Mouse (Mus musculus) left cerebral cortex, postnatal 36 days (tissue): Measurements from ENCODE around the gene Uap1. TPM values are rescaled to one million over a fixed set of nuclear protein-coding genes. Genes with fewer than 3 reads are reported as not detected.

ENCODE experiments used
- DNase-seq, 2 experiments: peaks; one replicate each; pipeline ENCODE4 v3.0.0; 2021 to 2022; ENCODE audit warnings: low spot score in 2 of 2, mixed read lengths in 1 of 2
- intact Hi-C: fragments of 180-260 bp; cut with DNase I; formaldehyde crosslinking; loops from one replicate; pipeline ENCODE4 v1.15.1; 2025
- total RNA-seq, 2 experiments: library from RNA; stranded (reverse); gene quantifications; 2 replicates each; pipeline ENCODE4 v1.2.3; 2021

Uap1 gene
- total RNA-seq = 10 to 100 TPM; 62.7 to 63.2 TPM

GRCm38 (mm10) chr1:170174814-170175332 is at the start of gene Uap1:
Gene Uap1, minus strand, starts transcription at chr1:170174957.
- intact Hi-C loops = no loop called here
- peak; percentile 95 to 97 for DNase-seq

- DNase-seq = no peak
- intact Hi-C loops = no loop called here
These were observed 48.5 kb upstream of the Uap1 start for GRCm38 (mm10) chr1:170223276-170223675.

GRCm38 (mm10) chr1:170220351-170220750 is 45.6 kb upstream of the Uap1 start:
- intact Hi-C loops = no loop called here
- no peak for DNase-seq

- intact Hi-C loops = loop anchor here (5.0 kb wide), 1 partner anchor 386 kb away; no protein-coding TSS in a partner anchor
- no peak for DNase-seq
These were observed 43.5 kb upstream of the Uap1 start for GRCm38 (mm10) chr1:170218091-170218884.

GRCm38 (mm10) chr1:170215590-170215989 is 40.8 kb upstream of the Uap1 start:
- intact Hi-C loops = loop anchor here (5.0 kb wide), 1 partner anchor 383 kb away; no protein-coding TSS in a partner anchor
- DNase-seq = no peak

- intact Hi-C loops = loop anchor here (5.0 kb wide), 1 partner anchor 383 kb away; no protein-coding TSS in a partner anchor
- peak; percentile 86 to 91 for DNase-seq
These were observed 40.2 kb upstream of the Uap1 start, which contains the start of gene Uhmk1 for GRCm38 (mm10) chr1:170214757-170215522. Gene Uhmk1, minus strand, starts transcription at chr1:170215397.

GRCm38 (mm10) chr1:170214383-170214756 is 39.6 kb upstream of the Uap1 start:
- no peak for DNase-seq
- intact Hi-C loops = no loop called here

GRCm38 (mm10) chr1:170213181-170213879 is 38.6 kb upstream of the Uap1 start:
- intact Hi-C loops = no loop called here
- DNase-seq = no peak

GRCm38 (mm10) chr1:170206395-170206794 is 31.6 kb upstream of the Uap1 start:
- DNase-seq = no peak
- intact Hi-C loops = no loop called here

- no peak for DNase-seq
These were observed 25.6 kb upstream of the Uap1 start for GRCm38 (mm10) chr1:170200379-170200778.

GRCm38 (mm10) chr1:170196211-170196610 is 21.5 kb upstream of the Uap1 start:
- intact Hi-C loops = no loop called here

More at GRCm38 (mm10) chr1:170200379-170200778, 25.6 kb upstream of the Uap1 start:
- intact Hi-C loops = no loop called here

GRCm38 (mm10) chr1:170191925-170192324 is 17.2 kb upstream of the Uap1 start:
- intact Hi-C loops = no loop called here

More at GRCm38 (mm10) chr1:170196211-170196610, 21.5 kb upstream of the Uap1 start:
- DNase-seq = no peak

GRCm38 (mm10) chr1:170190225-170190624 is 15.5 kb upstream of the Uap1 start:
- intact Hi-C loops = no loop called here
- no peak for DNase-seq

More at GRCm38 (mm10) chr1:170191925-170192324, 17.2 kb upstream of the Uap1 start:
- DNase-seq = no peak

GRCm38 (mm10) chr1:170188601-170189000 is 13.8 kb upstream of the Uap1 start:
- peak; percentile 24 to 27 for DNase-seq
- intact Hi-C loops = no loop called here

- intact Hi-C loops = no loop called here
- DNase-seq = peak; percentile 9 to 26
These were observed 11.8 kb upstream of the Uap1 start for GRCm38 (mm10) chr1:170186531-170186930.

- intact Hi-C loops = no loop called here
- DNase-seq = no peak
These were observed 10.4 kb upstream of the Uap1 start for GRCm38 (mm10) chr1:170185137-170185536.

GRCm38 (mm10) chr1:170182706-170183105 is 7.9 kb upstream of the Uap1 start:
- no peak for DNase-seq
- intact Hi-C loops = no loop called here

- no peak for DNase-seq
- intact Hi-C loops = no loop called here
These were observed 2.0 kb upstream of the Uap1 start for GRCm38 (mm10) chr1:170176661-170177239.

- DNase-seq = no peak
These were observed 1.1 kb upstream of the Uap1 start for GRCm38 (mm10) chr1:170175848-170176247.

More at GRCm38 (mm10) chr1:170175848-170176247, 1.1 kb upstream of the Uap1 start:
- intact Hi-C loops = no loop called here
